Mouse (Mus musculus) olfactory bulb, adult 2 months (tissue): ENCODE measurements at regions not wholly inside any gene's neighbourhood (a gene's known extent, or its start where the extent isn't known, plus 50 kb on each side); places are given as distances from the start of the nearest gene placed in this dataset.

ENCODE experiments used
- H3K27ac ChIP-seq: fragments of 200-500 bp; 2 replicates; pipeline ENCODE4 v1.5.1; 2012; ENCODE audit warnings: low read depth, low read length; ENCODE audit not compliant: insufficient read depth
- H3K4me1 ChIP-seq: fragments of 200-500 bp; 2 replicates; pipeline ENCODE4 v1.6.1; 2012; ENCODE audit warnings: low read length; ENCODE audit not compliant: control insufficient read depth, insufficient read depth
- H3K4me3 ChIP-seq: fragments of 200-500 bp; 2 replicates; pipeline ENCODE4 v1.5.1; 2012; ENCODE audit warnings: mild to moderate bottlenecking, low read depth, low read length, moderate library complexity; ENCODE audit not compliant: insufficient read depth
- CTCF ChIP-seq: fragments of 200-500 bp; IDR thresholded peaks from 2 replicates; pipeline ENCODE4 v1.5.1; 2012; ENCODE audit warnings: low read depth, mild to moderate bottlenecking, low read length, moderate library complexity; ENCODE audit not compliant: insufficient read depth
- POLR2A ChIP-seq: fragments of 200-500 bp; IDR thresholded peaks from 2 replicates; pipeline ENCODE4 v1.6.1; 2012; ENCODE audit warnings: mild to moderate bottlenecking, low read depth, low read length, moderate library complexity; ENCODE audit not compliant: insufficient read depth
- WGBS: fragments of 180-500 bp; shearing (Covaris S2); methylation state at CpG from one replicate; pipeline ENCODE4 v1.1.7; 2018; 5-methylcytosine and 5-hydroxymethylcytosine counted together

DNA sequence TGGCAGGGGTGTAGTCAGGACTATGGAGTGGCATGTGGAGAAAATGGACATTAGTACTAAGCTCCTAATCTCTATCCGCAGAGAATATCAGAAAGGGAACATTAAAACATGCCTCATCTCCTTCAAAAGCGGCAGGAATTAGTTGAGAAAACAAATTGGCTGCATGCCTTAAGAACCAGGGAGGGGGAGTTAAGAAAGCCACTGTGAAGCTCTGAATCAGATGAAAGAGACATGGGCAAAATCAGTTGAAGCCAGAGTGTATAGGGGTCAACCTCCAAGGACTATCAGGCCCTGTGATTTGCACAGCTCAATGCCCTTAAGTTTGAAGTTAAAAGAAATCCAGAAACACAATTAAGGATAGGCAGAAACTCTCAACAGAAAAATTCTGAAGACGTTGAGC, 408.3 kb downstream of the Hs3st1 start:
- TF ChIP-seq POLR2A (no peak), CTCF (no peak)
- Histone ChIP-seq H3K4me3 (no peak overlapping the region), H3K4me1 (no peaks in the 10 kb centered on the region), H3K27ac (no peak overlapping the region)
- WGBS, result 63% methylated on average over 3 of the region's 3 CpGs

GRCm38 (mm10) chr5:39337917-39338316, 417.4 kb downstream of the Hs3st1 start:
- TF ChIP-seq CTCF, result no peak
- TF ChIP-seq POLR2A, result no peak
- H3K27ac ChIP-seq, result no peak overlapping the region
- no peak overlapping the region for H3K4me3 ChIP-seq
- H3K4me1 ChIP-seq, result no peaks in the 10 kb centered on the region
- WGBS, result 78% methylated on average over 1 of the region's 1 CpGs

DNA sequence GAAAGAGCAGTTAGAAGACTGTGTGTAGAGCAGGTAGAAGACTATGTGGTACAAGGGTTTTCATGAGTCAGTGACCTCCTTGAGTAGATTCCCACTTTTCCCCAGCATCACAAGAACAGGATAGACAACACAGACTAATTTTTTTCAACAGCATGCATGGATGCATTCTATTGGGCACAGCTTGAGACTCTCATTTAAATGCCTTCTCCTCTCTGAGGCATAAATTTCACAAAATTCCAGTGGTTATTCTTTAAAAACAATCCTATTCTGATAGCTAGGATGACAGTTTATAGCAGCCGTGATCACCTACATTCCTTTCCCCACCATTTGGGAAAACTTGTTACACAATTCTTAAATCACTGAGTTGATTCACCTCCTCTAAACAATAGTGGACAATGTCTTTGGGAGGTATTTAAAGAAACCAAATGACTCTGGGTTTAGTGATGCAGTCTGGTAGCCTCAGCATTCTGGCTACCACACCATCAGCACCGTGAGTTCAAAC, 418.7 kb downstream of the Hs3st1 start:
- no peak for TF ChIP-seq CTCF
- no peak for TF ChIP-seq POLR2A
- Histone ChIP-seq H3K4me3 (no peak overlapping the region), H3K27ac (no peak overlapping the region), H3K4me1 (no peaks in the 10 kb centered on the region)
- WGBS, result 95% methylated on average over 2 of the region's 2 CpGs

DNA sequence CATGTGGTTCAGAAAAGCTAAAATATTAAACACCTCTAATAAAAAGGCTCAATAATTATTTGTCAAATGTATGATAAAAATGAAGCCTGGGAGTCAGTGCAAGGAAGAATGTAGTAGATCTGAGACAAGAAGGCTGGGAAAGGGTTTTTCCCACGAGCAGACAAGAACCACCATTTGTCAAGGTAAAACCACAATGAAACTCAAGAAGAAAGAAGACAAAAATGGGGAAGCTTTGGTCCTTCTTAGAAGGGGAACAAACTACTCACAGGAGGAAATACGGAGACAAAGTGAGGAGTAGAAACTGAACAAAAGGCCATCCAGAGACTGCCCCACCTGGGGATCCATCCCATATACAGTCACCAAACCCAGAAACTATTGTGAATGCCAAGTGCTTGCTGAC, 420.0 kb downstream of the Hs3st1 start:
- H3K4me1 ChIP-seq, result no peaks in the 10 kb centered on the region
- no peak overlapping the region for H3K4me3 ChIP-seq
- TF ChIP-seq POLR2A (no peak), CTCF (no peak)
- no peak overlapping the region for H3K27ac ChIP-seq
- WGBS, result 87% methylated on average over 2 of the region's 2 CpGs

DNA sequence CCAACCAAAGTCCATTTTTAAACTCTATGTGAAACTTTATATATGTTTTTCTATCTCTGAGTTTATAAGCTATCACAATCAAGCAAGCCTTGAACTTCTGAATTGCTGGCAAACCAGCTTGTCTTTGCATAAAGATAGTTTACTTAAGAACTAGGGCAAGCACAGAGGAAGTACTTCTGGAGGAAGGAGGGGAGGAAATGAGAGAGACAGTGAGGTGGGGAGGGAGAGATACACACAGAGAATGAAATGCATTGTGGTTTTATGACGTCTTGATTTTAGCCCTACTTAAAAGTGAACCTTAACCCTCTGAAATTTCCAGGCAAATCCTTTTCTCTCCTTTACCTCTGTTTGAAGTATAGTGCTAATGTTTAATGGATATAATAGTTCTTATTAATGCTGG, 421.0 kb downstream of the Hs3st1 start:
- Histone ChIP-seq H3K4me3 (no peak overlapping the region), H3K4me1 (no peaks in the 10 kb centered on the region)
- 74% methylated on average over 1 of the region's 1 CpGs for WGBS

DNA sequence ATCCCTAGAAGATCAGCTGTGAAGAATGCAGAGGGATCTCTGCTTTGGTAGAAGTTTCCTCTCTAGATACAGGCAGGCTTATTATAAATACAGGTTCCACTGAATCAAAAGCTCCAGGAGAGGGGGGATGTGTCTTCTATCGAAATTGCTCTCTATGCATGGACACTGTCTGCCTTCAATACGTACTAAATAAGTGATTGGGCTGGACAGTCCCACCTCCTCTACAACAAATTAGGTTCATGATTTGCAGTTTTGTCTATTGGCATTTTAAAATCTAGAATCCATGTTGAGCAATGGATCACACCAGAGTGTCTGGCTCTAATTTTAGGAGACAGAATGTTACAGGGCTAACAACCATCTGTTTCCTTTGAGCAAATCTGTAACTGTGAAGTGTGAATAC, 429.9 kb downstream of the Hs3st1 start:
- TF ChIP-seq CTCF (no peak), POLR2A (no peak)
- no peaks in the 10 kb centered on the region for H3K4me1 ChIP-seq
- H3K4me3 ChIP-seq, result no peak overlapping the region
- H3K27ac ChIP-seq, result no peak overlapping the region
- WGBS, result 83% methylated on average over 2 of the region's 2 CpGs

More for the DNA sequence above, 421.0 kb downstream of the Hs3st1 start:
- no peak for TF ChIP-seq CTCF
- H3K27ac ChIP-seq, result no peak overlapping the region

DNA sequence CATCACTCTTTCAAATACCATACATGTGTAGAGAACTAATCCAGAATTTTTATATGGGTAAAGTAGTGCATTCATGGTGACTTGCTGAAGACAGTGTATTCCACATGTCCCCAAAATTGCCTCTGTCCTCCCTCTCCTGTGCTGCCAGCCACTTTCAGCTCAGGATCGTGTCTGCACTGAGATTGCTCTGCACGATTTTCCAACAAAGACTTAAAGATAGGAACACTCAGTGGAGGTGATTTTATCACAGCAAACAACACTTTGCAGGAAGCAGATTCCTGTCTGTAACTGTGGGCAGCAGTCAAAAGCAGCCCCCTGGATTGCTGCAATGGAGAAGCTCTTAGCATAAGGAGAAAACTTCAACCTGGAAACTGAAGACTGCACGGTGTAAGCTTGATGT, 438.8 kb downstream of the Hs3st1 start:
- TF ChIP-seq CTCF, result no peak
- no peak for TF ChIP-seq POLR2A
- 72% methylated on average over 3 of the region's 3 CpGs for WGBS
- Histone ChIP-seq H3K4me3 (no peak overlapping the region), H3K27ac (no peak overlapping the region), H3K4me1 (no peaks in the 10 kb centered on the region)

DNA sequence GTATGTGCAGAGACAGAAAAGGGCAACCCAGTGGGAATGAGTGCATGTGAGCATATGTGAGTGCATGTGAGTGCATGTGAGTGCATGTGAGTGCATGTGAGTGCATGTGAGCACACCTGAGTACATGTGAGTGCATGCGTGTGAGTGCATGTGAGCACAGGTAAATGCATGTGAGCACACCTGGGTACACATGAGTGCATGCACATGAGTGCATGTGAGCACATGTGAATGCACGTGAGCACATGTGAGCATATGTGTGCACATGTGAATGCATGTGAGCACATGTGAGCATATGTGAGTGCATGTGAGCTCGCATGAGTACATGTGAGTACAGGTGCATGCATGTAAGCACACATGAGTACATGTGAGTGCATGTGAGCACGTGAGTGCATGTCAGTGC, 434.6 kb upstream of the Clnk start:
- Histone ChIP-seq H3K4me3 (no peak overlapping the region), H3K4me1 (no peaks in the 10 kb centered on the region), H3K27ac (no peak overlapping the region)
- TF ChIP-seq POLR2A, result no peak
- no peak for TF ChIP-seq CTCF
- 97% methylated on average over 4 of the region's 4 CpGs for WGBS

DNA sequence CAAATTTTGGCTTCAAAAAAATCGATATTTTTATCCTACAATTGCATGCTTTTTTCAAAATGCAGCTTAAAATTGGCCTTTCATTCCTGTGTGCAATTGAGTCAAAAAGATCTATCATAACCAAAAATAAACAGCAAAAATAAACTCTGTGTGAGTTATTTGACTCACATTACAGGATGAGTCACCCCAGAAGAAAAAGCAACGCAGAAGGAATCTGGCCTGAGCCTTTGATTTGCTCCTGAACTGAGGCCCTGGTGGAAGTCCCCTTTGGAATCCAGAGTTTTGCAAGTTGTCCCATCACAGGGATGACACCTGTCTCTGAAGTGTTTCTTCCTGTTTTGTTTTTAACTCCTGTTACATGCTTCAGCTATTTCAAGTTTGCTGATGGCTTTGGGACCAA, 429.2 kb upstream of the Clnk start:
- Histone ChIP-seq H3K4me3 (no peak overlapping the region), H3K27ac (no peak overlapping the region), H3K4me1 (no peaks in the 10 kb centered on the region)
- no peak for TF ChIP-seq CTCF
- no peak for TF ChIP-seq POLR2A
- 45% methylated on average over 2 of the region's 2 CpGs for WGBS

- 38% methylated on average over 2 of the region's 2 CpGs for WGBS
- TF ChIP-seq CTCF (no peak), POLR2A (no peak)
- Histone ChIP-seq H3K4me3 (no peak overlapping the region), H3K27ac (no peak overlapping the region), H3K4me1 (no peaks in the 10 kb centered on the region)
Observed at GRCm38 (mm10) chr5:39292849-39293248, 416.2 kb upstream of the Clnk start.

- no peaks in the 10 kb centered on the region for H3K4me1 ChIP-seq
- no peak overlapping the region for H3K4me3 ChIP-seq
- no peak overlapping the region for H3K27ac ChIP-seq
- 99% methylated on average over 2 of the region's 2 CpGs for WGBS
- TF ChIP-seq POLR2A (no peak), CTCF (no peak)
Observed at GRCm38 (mm10) chr5:39281021-39281420, 404.4 kb upstream of the Clnk start.
